Mouse (Mus musculus) B cell, adult (primary cell): ENCODE measurements around the gene Tiam1. TPM values are rescaled to one million over a fixed set of nuclear protein-coding genes. Genes with fewer than 3 reads are reported as not detected.

ENCODE experiments used
- total RNA-seq: library from RNA; stranded (reverse); gene quantifications from 4 replicates; pipeline ENCODE4 v1.2.4, GENCODE M21; 2023; ENCODE audit not compliant: inconsistent age

The Tiam1 gene
- total RNA-seq = 1.3 to 2.4 TPM (median 1.8 TPM) in 4 replicates

GRCm38 (mm10) chr16:90143760-90144516, at the start of gene Tiam1:
Gene Tiam1 (minus strand): TSS chr16:90143769.

Other genes starting within 250 kb of the Tiam1 start
- gene Sod1, start 77.0 kb upstream of the Tiam1 start, total RNA-seq = 197 to 213 TPM (median 203 TPM) in 4 replicates
- 119 to 132 TPM (median 128 TPM) in 4 replicates for gene Scaf4, start 140.7 kb upstream of the Tiam1 start, total RNA-seq
- gene Hunk, start 242.2 kb upstream of the Tiam1 start, total RNA-seq = not detected in 4 replicates